Mouse (Mus musculus): ENCODE data around the gene Arhgef7. TPM values are rescaled to one million over a fixed set of nuclear protein-coding genes. Genes with fewer than 3 reads are reported as not detected.

The Arhgef7 gene
- polyA plus RNA-seq, 1 experiment = 38.5 TPM

DNA sequence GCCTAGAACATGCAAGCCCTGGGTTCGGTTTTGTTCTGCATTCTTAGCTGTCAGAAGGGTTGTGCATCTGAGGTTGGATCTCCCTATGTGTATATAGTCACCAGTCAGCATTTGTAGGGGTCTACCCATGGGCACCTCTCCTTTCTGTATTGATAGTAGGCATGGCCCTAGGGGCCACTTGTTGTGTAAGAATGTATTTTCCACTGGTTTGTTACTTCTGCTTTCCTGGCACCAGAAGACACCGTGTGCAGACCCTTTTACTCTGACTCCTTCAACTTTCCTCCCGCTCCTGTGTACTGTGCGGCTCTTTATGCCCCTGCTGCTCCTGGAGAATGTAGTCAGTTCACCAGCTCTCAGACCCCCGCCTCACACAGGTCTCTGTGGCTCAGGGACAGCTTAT is 80.5 kb downstream of the Arhgef7 start:
- Histone ChIP-seq H3K27ac (ENCODE audit: insufficient read depth, low read length) (no peak overlapping the region), H3K4me3 (ENCODE audit: low read depth, low read length) (no peak overlapping the region), H3K9ac (ENCODE audit: low read depth, poor library complexity, severe bottlenecking) (no peak overlapping the region), H3K36me3 (ENCODE audit: control insufficient read depth, insufficient read depth, low read length, poor library complexity, severe bottlenecking) (peaks cover 42% of the 10 kb centered on the region), H3K9me3 (replicated peaks; ENCODE audit: control insufficient read depth, insufficient read depth, low read length, poor library complexity, severe bottlenecking) (no peaks in the 10 kb centered on the region), H3K4me1 (ENCODE audit: control insufficient read depth, insufficient read depth, low read length) (no peaks in the 10 kb centered on the region), H3K27me3 (ENCODE audit: control insufficient read depth, insufficient read depth, low read length, poor library complexity, severe bottlenecking) (no peaks in the 10 kb centered on the region)
- no peak for TF ChIP-seq EP300 (IDR thresholded peaks at IDR 0.05; ENCODE audit: insufficient read depth, low read depth, low read length)
- TF ChIP-seq CTCF (IDR thresholded peaks at IDR 0.05; ENCODE audit: low read depth, low read length) = no peak
- TF ChIP-seq POLR2A (IDR thresholded peaks at IDR 0.05; ENCODE audit: insufficient read depth, low read length) = no peak

DNA sequence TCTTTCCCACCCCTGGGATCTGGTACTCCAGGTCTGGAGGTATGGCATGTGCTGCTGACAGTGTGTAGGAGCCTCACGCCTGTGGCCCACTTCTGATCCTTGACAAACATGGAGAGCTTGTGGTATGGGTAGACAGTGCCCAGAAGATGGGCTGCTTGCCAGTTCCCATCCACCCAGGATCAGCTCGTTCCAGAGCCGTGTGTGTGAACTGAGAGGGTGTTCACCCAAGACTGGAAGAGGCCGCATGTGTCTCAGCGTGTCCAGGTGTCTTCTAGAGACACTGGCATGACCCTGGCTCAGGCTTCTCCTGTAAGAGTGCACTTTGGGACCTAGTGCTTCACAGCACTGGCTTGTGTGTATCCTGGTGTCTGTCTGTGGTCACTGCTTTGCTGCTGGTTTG is 82.9 kb downstream of the Arhgef7 start:
- Histone ChIP-seq H3K27ac (ENCODE audit: insufficient read depth, low read length) (no peak overlapping the region), H3K27me3 (ENCODE audit: control insufficient read depth, insufficient read depth, low read length, poor library complexity, severe bottlenecking) (no peaks in the 10 kb centered on the region), H3K9me3 (replicated peaks; ENCODE audit: control insufficient read depth, insufficient read depth, low read length, poor library complexity, severe bottlenecking) (no peaks in the 10 kb centered on the region), H3K4me1 (ENCODE audit: control insufficient read depth, insufficient read depth, low read length) (no peaks in the 10 kb centered on the region), H3K36me3 (ENCODE audit: control insufficient read depth, insufficient read depth, low read length, poor library complexity, severe bottlenecking) (peaks cover 45% of the 10 kb centered on the region), H3K9ac (ENCODE audit: low read depth, poor library complexity, severe bottlenecking) (no peak overlapping the region), H3K4me3 (ENCODE audit: low read depth, low read length) (no peak overlapping the region)
- TF ChIP-seq POLR2A (IDR thresholded peaks at IDR 0.05; ENCODE audit: insufficient read depth, low read length) = no peak
- TF ChIP-seq CTCF (IDR thresholded peaks at IDR 0.05; ENCODE audit: low read depth, low read length) = no peak
- TF ChIP-seq EP300 (IDR thresholded peaks at IDR 0.05; ENCODE audit: insufficient read depth, low read depth, low read length) = no peak

DNA sequence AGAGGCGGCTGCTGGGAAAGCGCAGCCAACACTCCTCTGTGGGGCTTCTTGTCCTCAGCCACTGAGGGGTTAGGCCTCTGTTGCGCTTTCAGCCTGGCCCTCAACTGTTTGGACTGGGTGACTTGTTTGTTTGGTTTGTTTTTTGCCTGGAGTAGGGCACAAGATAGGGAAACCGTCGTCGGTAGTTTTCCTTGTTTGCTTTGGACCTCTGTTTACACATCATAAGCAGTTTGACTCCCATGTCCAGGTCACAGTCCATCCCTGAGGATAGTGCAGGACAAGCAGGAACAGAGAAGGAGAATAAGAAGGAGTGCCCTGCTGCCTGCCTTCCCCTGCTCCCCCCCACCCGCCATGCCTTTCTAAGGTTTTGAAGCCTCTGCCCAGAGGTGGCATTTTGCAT is 86.3 kb downstream of the Arhgef7 start:
- Histone ChIP-seq H3K36me3 (ENCODE audit: control insufficient read depth, insufficient read depth, low read length, poor library complexity, severe bottlenecking) (peaks cover 51% of the 10 kb centered on the region), H3K27me3 (ENCODE audit: control insufficient read depth, insufficient read depth, low read length, poor library complexity, severe bottlenecking) (no peaks in the 10 kb centered on the region), H3K27ac (ENCODE audit: insufficient read depth, low read length) (no peak overlapping the region), H3K9ac (ENCODE audit: low read depth, poor library complexity, severe bottlenecking) (no peak overlapping the region), H3K4me1 (ENCODE audit: control insufficient read depth, insufficient read depth, low read length) (no peaks in the 10 kb centered on the region), H3K4me3 (ENCODE audit: low read depth, low read length) (no peak overlapping the region), H3K9me3 (replicated peaks; ENCODE audit: control insufficient read depth, insufficient read depth, low read length, poor library complexity, severe bottlenecking) (no peaks in the 10 kb centered on the region)
- TF ChIP-seq EP300 (IDR thresholded peaks at IDR 0.05; ENCODE audit: insufficient read depth, low read depth, low read length) = no peak
- no peak for TF ChIP-seq CTCF (IDR thresholded peaks at IDR 0.05; ENCODE audit: low read depth, low read length)
- no peak for TF ChIP-seq POLR2A (IDR thresholded peaks at IDR 0.05; ENCODE audit: insufficient read depth, low read length)

DNA sequence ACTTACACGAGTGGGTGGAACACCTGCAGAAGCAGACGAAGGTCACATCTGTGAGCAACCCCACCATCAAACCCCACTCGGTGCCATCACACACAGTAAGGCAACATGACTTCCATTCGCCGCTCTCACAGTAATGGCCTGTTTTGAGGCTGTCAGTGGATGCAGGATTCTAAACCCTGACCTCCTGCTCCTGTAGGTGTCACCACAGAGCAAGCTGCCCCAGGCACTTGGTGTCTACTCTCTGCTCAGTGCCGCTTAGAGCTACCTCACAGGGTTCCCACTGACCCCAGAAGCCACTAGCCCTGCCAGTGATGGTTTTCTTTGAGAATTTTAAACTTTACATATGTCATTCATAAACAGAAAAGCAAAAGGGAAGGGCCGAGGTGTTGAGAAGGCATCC is 87.7 kb downstream of the Arhgef7 start:
- Histone ChIP-seq H3K4me3 (ENCODE audit: low read depth, low read length) (no peak overlapping the region), H3K27ac (ENCODE audit: insufficient read depth, low read length) (no peak overlapping the region), H3K36me3 (ENCODE audit: control insufficient read depth, insufficient read depth, low read length, poor library complexity, severe bottlenecking) (peaks cover 38% of the 10 kb centered on the region), H3K4me1 (ENCODE audit: control insufficient read depth, insufficient read depth, low read length) (no peaks in the 10 kb centered on the region), H3K9ac (ENCODE audit: low read depth, poor library complexity, severe bottlenecking) (no peak overlapping the region), H3K9me3 (replicated peaks; ENCODE audit: control insufficient read depth, insufficient read depth, low read length, poor library complexity, severe bottlenecking) (no peaks in the 10 kb centered on the region), H3K27me3 (ENCODE audit: control insufficient read depth, insufficient read depth, low read length, poor library complexity, severe bottlenecking) (no peaks in the 10 kb centered on the region)
- no peak for TF ChIP-seq POLR2A (IDR thresholded peaks at IDR 0.05; ENCODE audit: insufficient read depth, low read length)
- TF ChIP-seq CTCF (IDR thresholded peaks at IDR 0.05; ENCODE audit: low read depth, low read length) = peak; percentile 55

DNA sequence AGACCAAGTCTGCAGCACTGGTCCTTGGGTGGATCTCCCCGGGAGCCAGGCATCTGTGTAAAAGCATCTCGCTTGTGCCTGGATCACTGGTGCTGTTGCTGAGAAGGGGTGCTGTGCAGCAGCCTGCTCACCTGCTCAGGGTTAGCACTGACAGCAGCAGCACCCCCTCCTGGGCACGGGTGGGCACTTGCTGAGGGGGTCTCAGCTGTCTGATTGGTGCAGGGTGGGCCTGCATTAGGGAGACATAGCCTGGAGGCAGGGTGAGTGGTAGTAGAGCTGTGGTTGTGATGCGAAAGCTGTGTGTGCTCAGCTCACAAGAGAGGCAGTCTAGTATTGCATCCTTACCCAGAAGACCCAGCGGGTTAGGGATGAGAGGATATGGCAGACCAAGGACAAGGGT is 92.6 kb downstream of the Arhgef7 start:
- TF ChIP-seq EP300 (IDR thresholded peaks at IDR 0.05; ENCODE audit: insufficient read depth, low read depth, low read length) (no peak), POLR2A (IDR thresholded peaks at IDR 0.05; ENCODE audit: insufficient read depth, low read length) (no peak), CTCF (IDR thresholded peaks at IDR 0.05; ENCODE audit: low read depth, low read length) (no peak)
- no peaks in the 10 kb centered on the region for H3K4me1 ChIP-seq (ENCODE audit: control insufficient read depth, insufficient read depth, low read length)
- H3K36me3 ChIP-seq (ENCODE audit: control insufficient read depth, insufficient read depth, low read length, poor library complexity, severe bottlenecking) = peaks cover 28% of the 10 kb centered on the region
- H3K9ac ChIP-seq (ENCODE audit: low read depth, poor library complexity, severe bottlenecking) = no peak overlapping the region
- no peaks in the 10 kb centered on the region for H3K27me3 ChIP-seq (ENCODE audit: control insufficient read depth, insufficient read depth, low read length, poor library complexity, severe bottlenecking)
- H3K9me3 ChIP-seq (replicated peaks; ENCODE audit: control insufficient read depth, insufficient read depth, low read length, poor library complexity, severe bottlenecking) = no peaks in the 10 kb centered on the region
- H3K27ac ChIP-seq (ENCODE audit: insufficient read depth, low read length) = no peak overlapping the region
- no peak overlapping the region for H3K4me3 ChIP-seq (ENCODE audit: low read depth, low read length)

DNA sequence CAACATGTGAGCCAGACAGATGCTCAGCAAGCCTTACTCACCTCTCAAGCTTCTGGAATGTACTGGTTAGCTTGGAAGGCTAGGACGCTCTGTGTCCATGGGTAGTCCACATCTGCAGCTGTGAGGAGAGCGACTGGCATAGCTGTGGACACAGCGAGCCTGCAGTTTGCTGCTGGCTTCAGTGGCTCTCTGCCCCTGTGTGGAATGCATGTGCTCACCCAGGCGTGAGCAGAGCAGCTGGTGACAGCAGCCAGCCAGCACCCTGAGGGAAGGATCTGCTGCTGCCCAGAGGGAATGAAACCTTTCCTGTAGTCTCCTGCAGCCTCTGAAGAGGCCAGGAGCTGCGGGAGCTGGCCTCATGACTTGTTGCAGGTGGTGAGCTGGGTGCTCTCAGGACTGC is 93.0 kb downstream of the Arhgef7 start:
- Histone ChIP-seq H3K36me3 (ENCODE audit: control insufficient read depth, insufficient read depth, low read length, poor library complexity, severe bottlenecking) (peaks cover 24% of the 10 kb centered on the region), H3K4me3 (ENCODE audit: low read depth, low read length) (no peak overlapping the region), H3K4me1 (ENCODE audit: control insufficient read depth, insufficient read depth, low read length) (no peaks in the 10 kb centered on the region), H3K27ac (ENCODE audit: insufficient read depth, low read length) (no peak overlapping the region), H3K9ac (ENCODE audit: low read depth, poor library complexity, severe bottlenecking) (no peak overlapping the region), H3K27me3 (ENCODE audit: control insufficient read depth, insufficient read depth, low read length, poor library complexity, severe bottlenecking) (no peaks in the 10 kb centered on the region), H3K9me3 (replicated peaks; ENCODE audit: control insufficient read depth, insufficient read depth, low read length, poor library complexity, severe bottlenecking) (no peaks in the 10 kb centered on the region)
- TF ChIP-seq EP300 (IDR thresholded peaks at IDR 0.05; ENCODE audit: insufficient read depth, low read depth, low read length) (no peak), POLR2A (IDR thresholded peaks at IDR 0.05; ENCODE audit: insufficient read depth, low read length) (no peak), CTCF (IDR thresholded peaks at IDR 0.05; ENCODE audit: low read depth, low read length) (no peak)
